Mouse (Mus musculus): ENCODE measurements at regions not wholly inside any gene's neighbourhood (a gene's known extent, or its start where the extent isn't known, plus 50 kb on each side); places are given as distances from the start of the nearest gene placed in this dataset.

- no peak for DNase-seq (ENCODE audit: low spot score in 2 of 2)
These were observed 231.7 kb upstream of the Krr1 start for GRCm38 (mm10) chr10:111740586-111741265.

GRCm38 (mm10) chr10:111741301-111741945, 231.0 kb upstream of the Krr1 start:
- no peak for DNase-seq (ENCODE audit: low spot score in 2 of 2)

GRCm38 (mm10) chr10:111743291-111743690, 229.2 kb upstream of the Krr1 start:
- no peak for DNase-seq (ENCODE audit: low spot score in 2 of 2)

- DNase-seq (ENCODE audit: low spot score in 2 of 2): no peak
These were observed 227.3 kb upstream of the Krr1 start for GRCm38 (mm10) chr10:111745116-111745515.

- DNase-seq (ENCODE audit: low spot score in 2 of 2): no peak
These were observed 226.2 kb upstream of the Krr1 start for GRCm38 (mm10) chr10:111746067-111746878.

GRCm38 (mm10) chr10:111746879-111747477, 225.5 kb upstream of the Krr1 start:
- no peak for DNase-seq (ENCODE audit: low spot score in 2 of 2)

GRCm38 (mm10) chr10:111748482-111748881, 224.0 kb upstream of the Krr1 start:
- DNase-seq (ENCODE audit: low spot score in 2 of 2): no peak

GRCm38 (mm10) chr10:111753646-111754045, 218.8 kb upstream of the Krr1 start:
- no peak for DNase-seq (ENCODE audit: low spot score in 2 of 2)

GRCm38 (mm10) chr10:111755964-111756363, 216.5 kb upstream of the Krr1 start:
- no peak for DNase-seq (ENCODE audit: low spot score in 2 of 2)

GRCm38 (mm10) chr10:111756528-111756927, 215.9 kb upstream of the Krr1 start:
- no peak for DNase-seq (ENCODE audit: low spot score in 2 of 2)

- DNase-seq (ENCODE audit: low spot score in 2 of 2): no peak
These were observed 214.8 kb upstream of the Krr1 start for GRCm38 (mm10) chr10:111757689-111758088.

GRCm38 (mm10) chr10:111759505-111759904, 213.0 kb upstream of the Krr1 start:
- no peak for DNase-seq (ENCODE audit: low spot score in 2 of 2)

GRCm38 (mm10) chr10:111762751-111763528, 209.5 kb upstream of the Krr1 start:
- DNase-seq (ENCODE audit: low spot score in 2 of 2): no peak

- DNase-seq (ENCODE audit: low spot score in 2 of 2): peak; percentile 30 to 66
These were observed 205.3 kb upstream of the Krr1 start for GRCm38 (mm10) chr10:111767011-111767720.

- DNase-seq (ENCODE audit: low spot score in 2 of 2): no peak
These were observed 204.5 kb upstream of the Krr1 start for GRCm38 (mm10) chr10:111767813-111768455.

GRCm38 (mm10) chr10:111769486-111770002, 202.9 kb upstream of the Krr1 start:
- no peak for DNase-seq (ENCODE audit: low spot score in 2 of 2)

GRCm38 (mm10) chr10:111770027-111770426, 202.4 kb upstream of the Krr1 start:
- DNase-seq (ENCODE audit: low spot score in 2 of 2): no peak

- DNase-seq (ENCODE audit: low spot score in 2 of 2): no peak
These were observed 201.5 kb upstream of the Krr1 start for GRCm38 (mm10) chr10:111771010-111771409.

- no peak for DNase-seq (ENCODE audit: low spot score in 2 of 2)
These were observed 194.9 kb upstream of the Krr1 start for GRCm38 (mm10) chr10:111777559-111777958.

- DNase-seq (ENCODE audit: low spot score in 2 of 2): no peak
These were observed 194.4 kb upstream of the Krr1 start for GRCm38 (mm10) chr10:111778111-111778510.
